Mouse (Mus musculus) testis, adult 2 months (tissue): ENCODE results near the gene Rcsd1.

ENCODE experiments used
- CTCF ChIP-seq: fragments of 200-500 bp; IDR thresholded peaks from 2 replicates; pipeline ENCODE4 v1.5.1; 2012; ENCODE audit warnings: low read depth, mild to moderate bottlenecking, inconsistent platforms, low read length, moderate library complexity; ENCODE audit not compliant: control insufficient read depth, insufficient read depth, insufficient replicate concordance
- POLR2A ChIP-seq: fragments of 200-500 bp; IDR thresholded peaks from 2 replicates; pipeline ENCODE4 v1.6.1; 2012; ENCODE audit warnings: low read depth, mild to moderate bottlenecking, inconsistent platforms, low read length, moderate library complexity; ENCODE audit not compliant: control insufficient read depth

GRCm38 (mm10) chr1:165665758-165666157, 43.8 kb downstream of the Rcsd1 start:
- TF ChIP-seq CTCF (no peak), POLR2A (no peak)
